Mouse (Mus musculus): ENCODE data around the gene Fndc1.

Fndc1 gene

DNA sequence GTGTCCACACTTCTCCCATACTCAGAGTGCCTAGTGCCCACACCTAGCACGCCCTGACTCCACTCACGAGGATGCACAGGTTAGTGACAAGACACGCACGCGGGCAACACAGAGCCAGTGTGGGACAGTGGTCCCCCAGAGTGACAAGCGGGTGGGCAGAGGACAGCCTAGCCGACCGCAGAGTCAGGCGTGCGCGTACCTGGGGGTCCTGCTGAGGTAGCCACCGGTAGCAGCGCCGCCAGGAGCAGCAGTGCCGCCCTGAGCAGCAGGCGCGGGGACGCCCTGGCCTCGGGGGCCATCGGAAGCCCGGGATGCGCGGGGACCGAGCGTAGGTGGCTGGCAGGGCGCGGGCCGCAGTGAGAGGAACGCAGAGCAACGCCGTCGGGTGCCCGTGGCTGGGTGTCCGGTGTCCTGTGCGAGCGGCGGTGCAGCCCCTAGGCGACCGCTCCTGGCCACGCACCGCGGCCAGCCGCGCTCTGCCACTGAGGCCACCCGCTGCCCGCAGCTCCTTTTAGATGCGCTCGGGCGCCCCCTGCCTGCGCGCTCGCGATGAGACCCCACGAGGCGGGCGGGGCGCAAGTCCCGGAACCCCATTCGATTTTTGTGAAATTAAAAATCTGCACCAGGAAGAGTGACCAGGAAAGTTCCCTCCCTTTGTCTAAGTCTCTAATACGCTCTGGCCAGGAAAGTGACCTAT is at the start of gene Fndc1:
TSS of gene Fndc1 (minus strand) at position 484 of the 697 bp plus-strand sequence.
- in situ Hi-C loops (cut with MboI): no loop called here

DNA sequence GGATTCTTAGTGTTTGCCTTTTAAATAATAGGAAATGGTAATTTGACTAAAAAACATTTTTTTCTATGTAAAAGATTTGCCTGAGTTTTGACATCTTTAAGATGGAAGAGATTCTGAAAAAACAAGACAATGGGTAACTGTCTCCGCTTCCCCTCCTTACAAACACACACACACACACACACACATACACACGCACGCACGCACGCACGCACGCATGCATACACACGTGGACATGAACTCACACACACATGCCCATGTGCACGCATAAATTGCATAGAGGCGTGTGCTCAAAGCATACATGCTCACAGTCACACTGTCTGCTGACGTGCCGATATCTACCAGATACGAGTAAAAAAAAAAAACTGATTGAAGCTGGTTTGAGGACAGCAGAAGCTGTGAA is 49.4 kb upstream of the Fndc1 start:
- in situ Hi-C loops (cut with MboI): no loop called here

DNA sequence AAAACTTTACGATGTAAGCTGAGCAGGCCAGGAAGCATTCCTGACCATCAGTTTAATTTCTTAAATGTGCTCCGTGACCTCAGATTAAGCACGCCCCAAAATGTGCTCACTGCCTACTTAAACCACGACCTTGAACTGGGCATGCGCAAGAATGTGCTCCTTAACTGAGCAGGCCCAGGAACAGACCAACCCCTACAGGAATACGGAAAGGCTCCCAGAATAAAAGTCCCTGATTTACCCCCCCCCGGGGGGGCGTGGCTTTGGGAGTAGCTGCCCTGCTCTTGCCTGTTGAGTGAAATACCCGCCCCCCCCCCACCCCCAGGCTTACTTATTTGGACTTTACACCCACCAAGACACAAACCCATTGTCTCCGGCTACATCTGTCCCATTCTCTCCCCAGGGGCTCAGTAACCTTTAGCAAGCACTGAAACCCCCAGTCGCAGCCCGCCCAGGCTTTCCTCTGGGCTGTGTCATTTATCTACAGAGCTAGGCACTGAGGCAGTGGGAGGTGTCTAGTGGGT is 48.9 kb upstream of the Fndc1 start:
- in situ Hi-C loops (cut with MboI): no loop called here

- in situ Hi-C loops (cut with MboI): loop anchor here (5.0 kb wide), 1 partner anchor 52 kb away; the partner anchor contains the start of gene Tagap
Observed at GRCm38 (mm10) chr17:7874776-7875531, 47.9 kb upstream of the Fndc1 start.

GRCm38 (mm10) chr17:7873382-7873781 is 46.3 kb upstream of the Fndc1 start:
- in situ Hi-C loops (cut with MboI): loop anchor here (5.0 kb wide), 1 partner anchor 54 kb away; the partner anchor contains the start of gene Tagap

GRCm38 (mm10) chr17:7871800-7872199 is 44.7 kb upstream of the Fndc1 start:
- in situ Hi-C loops (cut with MboI): loop anchor here (5.0 kb wide), 1 partner anchor 56 kb away; the partner anchor contains the start of gene Tagap

DNA sequence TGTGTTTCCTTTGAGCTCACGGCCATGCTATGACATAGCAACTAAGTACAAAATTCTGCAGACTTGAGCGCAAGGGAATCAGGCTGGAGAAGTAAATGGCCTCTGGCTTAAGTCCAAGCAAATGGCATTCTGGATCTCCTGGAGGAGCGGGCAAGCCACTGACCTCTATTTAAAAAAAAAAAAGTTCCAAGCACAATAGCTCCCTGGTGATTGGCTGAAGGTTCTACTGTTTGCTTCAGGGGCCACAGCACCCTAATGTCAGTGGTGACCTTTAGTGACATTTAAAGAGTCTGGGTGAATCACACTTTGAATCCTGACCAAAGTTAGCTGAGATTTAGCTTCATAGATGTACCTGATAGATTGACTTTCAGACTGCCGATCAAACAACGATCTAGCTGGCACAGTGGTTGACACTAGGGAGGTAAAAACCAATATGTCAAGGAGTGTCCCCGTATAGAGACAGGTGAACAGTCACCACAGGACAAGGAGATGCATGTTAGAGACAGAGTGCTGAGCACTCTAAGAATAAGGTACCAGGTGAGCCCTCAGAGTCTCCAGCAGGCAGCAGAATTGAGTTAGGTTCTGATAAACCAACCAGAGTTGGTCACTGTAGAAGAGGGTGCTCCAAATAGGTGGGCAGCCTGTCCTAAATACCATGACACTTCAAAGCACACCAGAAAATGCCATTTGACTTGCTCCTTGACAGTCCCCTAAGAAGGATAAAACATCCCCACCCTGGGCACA is 43.9 kb upstream of the Fndc1 start:
- in situ Hi-C loops (cut with MboI): loop anchor here (5.0 kb wide), 1 partner anchor 56 kb away; the partner anchor contains the start of gene Tagap

DNA sequence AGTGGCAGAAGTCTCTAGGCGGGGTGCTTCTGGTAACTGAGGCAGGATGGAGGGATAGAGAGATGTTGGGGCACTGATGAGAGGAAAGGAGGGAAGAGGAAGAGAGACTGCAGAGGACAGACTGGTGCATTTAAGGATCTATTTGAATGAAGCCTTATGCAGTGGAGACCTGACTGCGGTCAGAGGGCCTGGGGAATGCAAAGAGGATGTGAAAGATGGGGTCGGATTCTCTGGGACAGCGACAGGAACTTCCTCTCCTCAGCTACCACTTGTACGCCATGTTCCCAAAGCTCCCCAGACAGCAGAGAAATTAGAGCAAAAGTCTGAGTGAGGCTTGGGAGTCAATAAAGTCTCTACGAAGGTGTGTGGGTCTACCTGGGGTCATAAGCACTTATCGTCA is 42.0 kb upstream of the Fndc1 start:
- in situ Hi-C loops (cut with MboI): no loop called here

- in situ Hi-C loops (cut with MboI): no loop called here
Observed at GRCm38 (mm10) chr17:7868631-7869030, 41.5 kb upstream of the Fndc1 start.

DNA sequence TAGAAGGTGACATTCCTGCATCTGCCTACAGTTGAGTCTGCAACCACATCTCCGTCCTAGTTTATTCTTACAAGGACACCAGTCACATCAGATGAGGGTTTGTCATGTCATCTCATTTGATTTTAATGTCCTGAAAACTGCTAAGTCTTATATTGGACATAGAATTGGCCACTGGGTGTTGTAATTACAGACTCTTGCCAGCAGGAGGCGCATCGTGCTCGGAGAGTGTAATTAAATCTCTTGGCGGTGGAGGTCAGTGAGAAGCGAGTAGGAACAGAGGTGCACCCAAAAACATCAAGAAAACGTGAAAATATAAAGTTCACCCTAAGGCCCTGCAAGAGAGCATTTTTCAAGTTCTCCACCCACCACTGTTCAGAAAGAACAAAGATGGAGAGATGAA is 37.6 kb upstream of the Fndc1 start:
- in situ Hi-C loops (cut with MboI): no loop called here

GRCm38 (mm10) chr17:7863745-7864144 is 36.6 kb upstream of the Fndc1 start:
- in situ Hi-C loops (cut with MboI): no loop called here

GRCm38 (mm10) chr17:7860845-7861360 is 33.8 kb upstream of the Fndc1 start:
- in situ Hi-C loops (cut with MboI): no loop called here

GRCm38 (mm10) chr17:7857658-7858057 is 30.6 kb upstream of the Fndc1 start:
- in situ Hi-C loops (cut with MboI): no loop called here

GRCm38 (mm10) chr17:7855851-7856250 is 28.7 kb upstream of the Fndc1 start:
- in situ Hi-C loops (cut with MboI): no loop called here

GRCm38 (mm10) chr17:7851979-7852378 is 24.9 kb upstream of the Fndc1 start:
- in situ Hi-C loops (cut with MboI): no loop called here

DNA sequence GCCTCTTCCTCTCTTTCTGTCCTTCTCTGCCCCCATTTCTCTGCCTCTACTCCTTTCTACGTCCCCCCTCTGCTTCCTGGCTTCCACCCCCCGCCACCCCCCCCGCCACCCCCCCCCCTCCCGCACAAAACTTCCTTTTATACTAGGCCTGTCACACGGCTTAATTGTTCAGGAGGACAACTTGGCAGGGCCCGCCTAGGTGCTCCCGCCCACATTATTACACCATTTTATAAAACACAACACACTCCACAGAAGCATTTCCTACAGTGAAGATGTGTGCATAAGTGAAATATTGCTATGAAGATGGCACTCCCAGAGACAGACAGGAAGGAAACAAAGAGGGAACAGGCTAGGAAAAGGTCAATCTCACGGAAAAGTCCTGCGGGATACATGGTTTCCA is 24.4 kb upstream of the Fndc1 start:
- in situ Hi-C loops (cut with MboI): no loop called here

DNA sequence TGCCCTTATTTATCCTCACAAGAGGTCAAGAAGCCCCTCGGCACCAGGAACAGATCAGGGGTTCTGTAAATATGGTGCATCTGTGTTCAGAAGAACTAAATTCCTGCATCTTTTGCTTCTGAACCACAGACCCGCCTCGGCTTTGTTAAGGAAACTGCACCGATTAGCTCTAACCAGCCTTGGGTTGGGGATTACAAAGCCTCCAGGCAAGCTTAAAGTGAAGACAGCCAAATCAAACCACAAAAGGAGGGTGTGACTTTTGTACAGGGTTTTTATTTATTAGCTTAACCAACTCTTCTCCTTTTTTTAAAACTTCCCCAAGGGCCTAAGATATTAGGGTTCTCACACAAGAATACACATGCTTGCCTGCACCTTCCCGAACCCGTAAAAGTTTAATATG is 23.1 kb upstream of the Fndc1 start:
- in situ Hi-C loops (cut with MboI): no loop called here

DNA sequence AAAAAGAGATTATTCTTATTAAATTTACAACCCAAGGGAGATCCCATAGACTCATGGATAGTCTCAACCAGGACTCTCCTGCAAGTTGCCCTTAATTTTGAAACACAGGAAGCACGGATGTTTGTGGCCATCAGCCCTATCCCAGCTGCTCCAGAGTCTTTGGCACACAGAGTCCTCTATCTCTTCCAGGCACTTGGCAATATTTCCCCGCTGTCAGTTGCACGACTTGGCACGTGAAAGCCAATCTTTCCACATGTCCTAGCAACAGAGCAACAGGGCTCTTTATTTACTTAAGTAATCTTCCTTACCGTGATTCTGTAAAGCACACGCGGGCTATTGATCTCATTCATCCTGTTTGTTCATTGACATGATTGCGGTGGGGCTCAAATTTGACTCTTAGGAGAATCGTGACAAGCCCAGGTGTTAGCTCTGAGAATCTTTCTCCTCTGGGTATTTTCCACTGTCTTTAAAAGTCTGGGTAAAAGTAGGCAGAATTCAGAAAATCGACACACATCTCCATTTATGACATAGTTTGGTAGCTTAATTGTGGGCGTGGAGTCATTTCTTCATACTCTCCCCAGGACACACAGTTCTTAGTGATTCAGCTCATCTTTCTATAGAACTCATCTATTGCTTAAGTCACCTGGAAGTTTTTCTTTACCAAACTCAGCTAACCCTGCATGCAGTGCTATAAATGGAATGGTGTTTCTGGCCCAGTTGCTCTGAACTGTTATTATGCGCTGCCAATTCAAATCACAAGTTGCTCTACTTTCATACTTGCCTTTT is 13.6 kb upstream of the Fndc1 start:
- in situ Hi-C loops (cut with MboI): no loop called here

- in situ Hi-C loops (cut with MboI): no loop called here
Observed at GRCm38 (mm10) chr17:7827586-7827985, 484 bp upstream of the Fndc1 start.

DNA sequence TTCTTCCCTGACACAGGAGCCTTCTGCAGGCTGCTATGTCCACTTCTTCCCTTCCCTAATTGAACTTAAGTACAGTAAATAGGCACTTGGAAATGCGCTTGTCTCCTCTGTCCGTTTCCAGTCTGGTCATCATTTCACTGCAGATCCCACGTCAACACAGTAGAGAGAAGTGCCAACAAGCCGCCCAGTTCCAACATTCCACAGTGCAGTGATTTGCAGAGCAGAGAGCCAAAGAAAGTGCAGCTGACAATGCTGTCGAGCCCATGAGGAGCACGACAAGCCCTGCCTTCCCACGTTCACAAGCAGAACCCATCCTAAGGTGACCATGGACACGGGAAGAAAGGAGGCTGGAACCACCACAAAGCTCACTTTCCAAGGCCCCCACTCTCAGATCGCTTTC is 1.7 kb downstream of the Fndc1 start:
- in situ Hi-C loops (cut with MboI): no loop called here

- in situ Hi-C loops (cut with MboI): no loop called here
Observed at GRCm38 (mm10) chr17:7821553-7822186, 5.4 kb downstream of the Fndc1 start.

All from mature B cell (primary cell).